Mouse (Mus musculus) heart, postnatal 0 days (tissue): ENCODE data around the gene Msh4.

Experiments
- CTCF ChIP-seq: IDR thresholded peaks from 2 replicates; pipeline ENCODE4 v1.5.1; 2016; ENCODE audit warnings: antibody characterized with exemption, control low read depth, low read depth
- EP300 ChIP-seq: IDR thresholded peaks from 2 replicates; pipeline ENCODE4 v1.6.1; 2016; ENCODE audit warnings: antibody characterized with exemption, low read depth

- no peak for TF ChIP-seq CTCF
- TF ChIP-seq EP300: no peak
Observed at GRCm38 (mm10) chr3:153844030-153844429, 61.9 kb downstream of the Msh4 start, which contains the start of gene Asb17.
